Mouse (Mus musculus): ENCODE measurements around the gene Ttll7.

The Ttll7 gene

DNA sequence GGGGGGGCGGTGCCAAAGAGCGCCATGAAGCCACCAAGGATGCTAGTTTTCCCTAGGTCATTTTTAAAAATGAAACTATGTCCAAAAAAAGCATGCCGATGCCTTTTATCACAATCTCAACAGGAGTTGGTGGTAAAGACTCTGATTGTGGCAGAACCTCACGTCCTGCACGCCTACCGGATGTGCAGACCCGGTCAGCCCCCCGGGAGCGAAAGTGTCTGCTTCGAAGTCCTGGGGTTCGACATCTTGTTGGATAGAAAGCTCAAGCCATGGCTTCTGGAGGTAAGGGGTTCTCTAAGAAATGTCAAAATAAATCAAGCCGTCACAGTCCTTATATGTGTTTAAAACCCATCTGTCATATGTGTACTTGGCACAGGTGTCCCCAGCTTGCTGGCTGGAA, 60.9 kb downstream of the Ttll7 start:
- no peak for DNase-seq (ENCODE audit: inconsistent ontology term)

DNA sequence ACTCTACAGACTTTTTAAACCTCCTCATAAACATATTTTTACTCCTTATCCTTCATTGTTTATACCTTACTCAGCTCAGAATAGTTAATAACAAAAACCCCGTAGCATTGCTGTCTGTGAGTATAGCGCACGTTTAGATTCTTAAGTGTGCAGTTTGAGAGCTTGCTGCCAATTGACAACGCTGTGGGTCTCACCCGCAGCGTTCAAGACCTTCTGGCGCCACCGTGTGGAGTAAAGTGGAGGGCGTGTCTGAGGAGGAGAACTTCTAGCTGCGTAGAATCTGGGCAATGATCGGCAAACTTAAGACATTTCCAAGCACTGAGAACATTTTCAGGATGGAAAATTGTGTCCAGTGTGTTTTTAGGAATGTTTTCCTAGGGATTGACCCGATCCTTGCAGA, 62.6 kb downstream of the Ttll7 start:
- peak; percentile 51 for DNase-seq (ENCODE audit: inconsistent ontology term)

GRCm38 (mm10) chr3:146917891-146918290, 65.7 kb downstream of the Ttll7 start:
- DNase-seq (ENCODE audit: inconsistent ontology term) = no peak

DNA sequence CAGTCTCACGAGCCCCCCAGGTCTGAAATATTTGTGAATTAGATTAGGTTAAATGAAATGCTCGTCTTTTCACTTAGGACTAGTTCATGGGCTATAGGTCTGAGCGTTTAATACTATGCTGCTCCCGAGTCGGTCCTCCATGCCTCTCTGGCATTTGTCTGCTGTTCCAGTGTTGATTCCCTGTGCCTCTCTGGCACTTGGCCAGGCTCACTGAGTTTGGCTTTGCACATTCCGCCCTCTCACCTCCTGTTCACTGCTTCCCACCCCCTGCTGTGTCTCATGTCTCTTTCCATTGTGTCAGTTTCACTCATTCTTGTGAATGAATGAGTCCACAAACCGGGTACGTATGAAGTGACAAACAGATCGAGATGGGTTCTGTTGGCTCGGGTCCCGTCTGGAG, 66.2 kb downstream of the Ttll7 start:
- DNase-seq (ENCODE audit: inconsistent ontology term) = peak; percentile 61

- no peak for DNase-seq (ENCODE audit: inconsistent ontology term)
Observed at GRCm38 (mm10) chr3:146927311-146928015, 75.3 kb downstream of the Ttll7 start.

DNA sequence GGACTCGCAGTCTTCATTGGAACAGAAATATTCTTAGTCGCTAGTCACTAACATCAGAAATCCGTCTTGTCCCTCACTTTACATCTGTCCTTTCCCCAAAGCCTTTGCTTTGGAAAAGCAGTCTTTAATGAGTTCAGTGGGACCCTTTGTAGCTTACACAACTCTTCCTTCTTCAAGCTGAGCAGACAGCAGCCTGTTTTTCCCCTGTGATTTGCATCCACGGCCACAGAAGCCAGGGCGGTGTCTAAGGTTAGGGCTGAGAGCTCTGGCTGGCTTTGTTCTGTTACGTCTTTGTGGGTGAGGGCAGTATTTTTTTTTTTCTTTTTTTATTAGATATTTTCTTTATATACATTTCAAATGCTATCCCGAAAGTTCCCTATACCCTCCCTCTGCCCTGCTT, 76.0 kb downstream of the Ttll7 start:
- no peak for DNase-seq (ENCODE audit: inconsistent ontology term)

- DNase-seq (ENCODE audit: inconsistent ontology term) = no peak
Observed at GRCm38 (mm10) chr3:146929011-146929410, 76.8 kb downstream of the Ttll7 start.

DNA sequence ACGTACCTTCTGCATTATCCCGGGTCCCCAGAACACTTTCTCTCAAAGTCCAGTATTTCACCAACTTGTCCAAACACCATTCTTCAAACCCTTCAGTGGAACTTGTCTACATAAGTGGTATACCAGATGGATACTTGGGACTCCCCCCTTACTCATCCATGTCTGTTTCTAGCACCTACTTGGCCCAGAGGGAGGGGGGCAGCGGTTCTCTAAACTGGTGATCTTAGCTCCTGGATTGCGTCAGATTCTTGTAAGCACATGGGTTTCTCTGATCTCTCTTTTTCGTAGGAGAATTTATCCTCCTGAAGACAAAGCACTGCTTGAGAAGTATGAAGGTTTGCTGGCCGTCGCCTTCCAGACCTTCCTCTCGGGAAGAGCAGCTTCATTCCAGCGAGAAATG, 79.0 kb downstream of the Ttll7 start:
- no peak for DNase-seq (ENCODE audit: inconsistent ontology term)

DNA sequence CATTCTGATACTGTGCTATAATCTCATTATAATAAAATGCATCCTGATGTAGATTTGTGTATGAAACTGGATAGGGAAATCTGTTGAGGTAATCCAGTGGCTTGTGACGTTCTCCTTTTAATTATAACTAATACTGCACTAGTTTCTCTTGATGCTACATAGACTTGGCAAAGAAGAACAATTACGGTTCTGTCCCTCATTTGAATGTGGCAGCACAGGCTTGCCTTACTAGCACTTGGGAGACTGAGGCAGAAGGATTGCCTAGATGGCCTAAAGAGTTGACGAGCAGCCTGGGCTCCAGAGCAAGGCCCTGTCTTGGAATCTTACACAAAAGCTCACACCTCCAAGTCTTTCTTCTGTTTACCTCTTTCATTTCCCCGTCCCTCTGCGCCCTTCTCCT, 80.3 kb downstream of the Ttll7 start:
- no peak for DNase-seq (ENCODE audit: inconsistent ontology term)

DNA sequence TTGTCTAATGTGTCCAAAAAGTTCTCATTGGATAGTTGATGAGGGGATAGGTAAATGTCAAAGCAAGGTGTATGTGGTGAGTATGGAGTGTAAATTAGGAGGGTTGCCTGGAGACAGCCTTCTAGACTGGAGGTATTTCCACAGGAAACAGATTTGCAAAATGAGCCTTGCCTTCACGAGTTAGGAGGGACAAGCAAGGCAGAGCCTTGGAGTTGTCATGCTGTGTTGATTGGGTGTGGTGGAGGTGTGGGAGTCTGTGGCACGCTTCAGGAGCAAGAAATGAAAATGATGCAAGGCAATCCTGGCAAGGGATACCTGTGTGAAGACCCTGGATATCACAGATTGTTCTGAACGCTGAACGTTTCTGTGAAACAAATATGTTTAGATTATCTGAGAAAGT, 84.7 kb downstream of the Ttll7 start:
- DNase-seq (ENCODE audit: inconsistent ontology term) = no peak

- peak; percentile 17 for DNase-seq (ENCODE audit: inconsistent ontology term)
Observed at GRCm38 (mm10) chr3:146939391-146940250, 87.5 kb downstream of the Ttll7 start.

DNA sequence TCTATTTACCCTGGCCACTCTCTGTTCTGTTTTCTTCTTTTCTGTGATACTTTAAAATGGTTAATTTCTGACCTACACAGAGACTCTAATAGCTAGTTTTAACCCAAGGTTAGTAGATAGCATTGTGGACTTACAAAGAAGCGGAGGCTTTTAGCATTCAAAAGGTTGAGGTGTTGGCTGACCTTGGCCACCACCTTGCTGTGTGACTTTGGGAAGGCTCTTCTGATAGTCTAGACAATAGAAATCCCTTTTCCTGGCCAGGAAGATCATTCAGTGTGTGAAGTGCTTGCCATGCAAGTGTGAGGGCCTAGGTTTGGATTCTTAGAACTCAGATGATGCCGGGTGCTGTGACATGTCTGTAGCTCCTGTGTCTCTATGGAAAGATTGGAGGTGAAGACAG, 90.9 kb downstream of the Ttll7 start:
- DNase-seq (ENCODE audit: inconsistent ontology term) = no peak

- DNase-seq (ENCODE audit: inconsistent ontology term) = peak; percentile 4
Observed at GRCm38 (mm10) chr3:146945342-146945741, 93.2 kb downstream of the Ttll7 start.

DNA sequence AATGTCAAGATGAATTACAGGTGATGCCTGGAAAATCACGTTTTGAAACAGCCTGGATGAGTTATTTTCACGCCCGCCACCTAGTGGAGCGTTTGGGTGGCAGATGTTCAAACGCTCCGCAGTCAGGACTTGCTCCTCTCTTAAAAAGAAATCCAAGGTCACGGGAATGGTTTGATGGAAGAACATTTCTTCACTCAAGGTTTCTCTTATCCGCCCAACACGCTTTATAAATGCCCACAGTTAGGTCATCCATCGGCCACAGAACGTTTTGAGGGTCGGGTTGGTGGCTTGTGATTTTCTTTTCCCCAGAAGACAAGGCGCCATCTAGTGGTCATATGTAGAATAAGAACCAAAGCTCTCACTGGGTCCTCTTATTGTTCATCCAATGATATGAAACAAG, 93.7 kb downstream of the Ttll7 start:
- DNase-seq (ENCODE audit: inconsistent ontology term) = peak; percentile 86

DNA sequence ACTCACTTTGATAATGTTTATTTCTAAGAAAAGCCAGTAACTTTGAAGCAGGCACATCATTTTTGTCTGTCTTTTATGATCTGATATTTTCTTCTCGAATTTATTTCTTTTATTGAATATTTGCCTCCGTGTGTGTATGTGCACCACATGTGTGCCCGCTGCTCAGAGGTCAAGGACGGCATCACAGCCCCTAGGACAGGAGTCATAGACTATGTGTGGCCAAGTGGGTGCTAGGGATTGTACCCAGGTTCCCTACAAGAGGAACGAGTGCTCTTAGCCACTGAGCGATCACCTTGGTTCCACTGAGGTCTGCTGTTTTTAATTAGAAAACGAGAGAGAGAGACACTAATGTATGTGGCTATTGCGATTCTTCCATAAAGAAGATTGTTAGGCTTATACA, 94.5 kb downstream of the Ttll7 start:
- DNase-seq (ENCODE audit: inconsistent ontology term) = no peak

- DNase-seq (ENCODE audit: inconsistent ontology term) = no peak
Observed at GRCm38 (mm10) chr3:146956792-146957191, 104.6 kb downstream of the Ttll7 start.

- DNase-seq (ENCODE audit: inconsistent ontology term) = no peak
Observed at GRCm38 (mm10) chr3:146962838-146963237, 110.7 kb downstream of the Ttll7 start.

GRCm38 (mm10) chr3:146964384-146964783, 112.2 kb downstream of the Ttll7 start:
- DNase-seq (ENCODE audit: inconsistent ontology term) = no peak

GRCm38 (mm10) chr3:146967242-146967641, 115.1 kb downstream of the Ttll7 start:
- no peak for DNase-seq (ENCODE audit: inconsistent ontology term)

GRCm38 (mm10) chr3:146967834-146968233, 115.7 kb downstream of the Ttll7 start:
- DNase-seq (ENCODE audit: inconsistent ontology term) = no peak

DNA sequence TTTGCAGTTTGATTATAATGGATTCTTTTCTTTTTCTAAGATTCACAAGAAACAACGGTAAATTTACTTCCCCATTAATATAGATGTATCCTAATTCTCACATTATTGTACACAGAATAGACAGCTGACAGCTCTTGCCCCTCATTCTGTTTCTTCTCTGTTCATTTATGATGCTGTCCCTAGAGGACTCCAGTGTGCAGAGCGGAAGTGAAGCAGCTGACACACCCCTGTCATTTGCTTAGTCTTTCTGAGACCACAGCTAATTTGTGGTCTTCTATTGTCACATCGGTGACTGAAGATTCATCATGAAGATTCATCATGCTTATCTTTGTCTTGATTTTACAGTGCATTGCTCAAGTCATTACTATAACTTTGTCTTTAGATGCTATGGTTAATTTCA, 126.1 kb downstream of the Ttll7 start:
- DNase-seq (ENCODE audit: inconsistent ontology term) = no peak

GRCm38 (mm10) chr3:146993834-146994669, 141.9 kb downstream of the Ttll7 start:
- DNase-seq (ENCODE audit: inconsistent ontology term) = peak; percentile 50

Measured in Muller cell, postnatal 12 days (primary cell).